16 mouse cellular contexts compared by ENCODE assay signal in the genomic region with DNA sequence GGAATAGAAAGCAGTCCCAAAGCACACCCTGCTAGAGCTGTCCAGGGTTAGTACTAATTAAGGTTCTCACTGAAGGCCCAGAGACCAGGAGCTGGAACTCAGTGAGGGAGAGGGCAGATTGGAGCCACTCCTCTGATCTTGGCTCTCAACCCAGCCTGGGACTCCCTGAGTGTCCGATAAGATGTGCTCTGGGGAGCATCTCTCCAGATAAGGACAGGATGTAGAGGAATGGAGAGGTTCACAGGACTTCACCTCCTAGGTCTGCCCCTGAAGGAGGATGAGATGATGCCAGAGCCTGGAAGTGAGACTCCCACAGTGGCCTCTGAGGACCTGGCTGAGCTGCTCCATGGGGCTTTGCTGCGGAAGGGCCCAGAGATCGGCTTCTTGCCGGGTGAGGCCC. TPM values are rescaled to one million over a fixed set of nuclear protein-coding genes. Genes with fewer than 3 reads are reported as not detected.
DNase-seq lines count a peak whose midpoint lies in the region; ATAC-seq and TF ChIP-seq lines count a peak whose summit lies in the region.
"Had no signal": no experiment of that assay in that cellular context is flagged by ENCODE, and none has a peak within 500 bp of the region (broad histone marks: within the 10 kb centered on the region; RNA-seq: fewer than 3 reads in every experiment).

No protein-coding gene starts in this region.

- peaks cover 26% of the 10 kb centered on the region for H3K27me3 ChIP-seq in heart, postnatal 0 days (ENCODE audit: control insufficient read depth, insufficient read depth, low read length)
- H3K27me3 ChIP-seq in forebrain, embryonic 11.5 days (ENCODE audit: control insufficient read depth, insufficient read depth, low read length): peaks cover 20% of the 10 kb centered on the region
- no peaks in the 10 kb centered on the region for H3K27me3 ChIP-seq in hindbrain, embryonic 14.5 days (ENCODE audit: control insufficient read depth, insufficient read depth, low read length)
- no peaks in the 10 kb centered on the region for H3K27me3 ChIP-seq in midbrain, postnatal 0 days (ENCODE audit: insufficient read depth, low read length)
- H3K27me3 ChIP-seq in kidney, embryonic 16.5 days (ENCODE audit: insufficient read depth, low read length): peaks cover 23% of the 10 kb centered on the region

- no peak overlapping the region for H3K9ac ChIP-seq in heart, postnatal 0 days (replicated peaks; ENCODE audit: low read depth, low read length)
- H3K9ac ChIP-seq in forebrain, embryonic 11.5 days (ENCODE audit: low read length): no peak overlapping the region
- H3K9ac ChIP-seq in hindbrain, embryonic 14.5 days: peak overlapping the region; percentile 78
- H3K9ac ChIP-seq in midbrain, postnatal 0 days (replicated peaks; ENCODE audit: low read length, poor library complexity, severe bottlenecking): peak overlapping the region; percentile 86
- no peak overlapping the region for H3K9ac ChIP-seq in kidney, embryonic 16.5 days (replicated peaks; ENCODE audit: low read length)
- H3K9ac ChIP-seq: heart, embryonic 15.5 days; liver, embryonic 12.5 days had no signal

- WGBS in heart, postnatal 0 days: 14% methylated on average over 4 of the region's 4 CpGs
- 18% methylated on average over 4 of the region's 4 CpGs for WGBS in forebrain, embryonic 11.5 days
- WGBS in hindbrain, embryonic 14.5 days: 25% methylated on average over 4 of the region's 4 CpGs
- WGBS in midbrain, postnatal 0 days: 18% methylated on average over 4 of the region's 4 CpGs
- 29% methylated on average over 4 of the region's 4 CpGs for WGBS in kidney, embryonic 16.5 days

- H3K36me3 ChIP-seq in heart, postnatal 0 days (replicated peaks; ENCODE audit: control insufficient read depth, insufficient read depth, low read length): no peaks in the 10 kb centered on the region
- H3K36me3 ChIP-seq in forebrain, embryonic 11.5 days (ENCODE audit: control insufficient read depth, insufficient read depth, low read length): no peaks in the 10 kb centered on the region
- peaks cover 37% of the 10 kb centered on the region for H3K36me3 ChIP-seq in hindbrain, embryonic 14.5 days (replicated peaks; ENCODE audit: control insufficient read depth, insufficient read depth)
- peaks cover 17% of the 10 kb centered on the region for H3K36me3 ChIP-seq in midbrain, postnatal 0 days (ENCODE audit: insufficient read depth, low read length)
- no peaks in the 10 kb centered on the region for H3K36me3 ChIP-seq in kidney, embryonic 16.5 days (ENCODE audit: insufficient read depth, low read length)
- H3K36me3 ChIP-seq: heart, embryonic 15.5 days; liver, embryonic 12.5 days had no signal

- TF ChIP-seq CTCF in heart, postnatal 0 days (IDR thresholded peaks at IDR 0.05; ENCODE audit: low read depth): no peak
- TF ChIP-seq CTCF in midbrain, postnatal 0 days (IDR thresholded peaks at IDR 0.05): no peak

- no peaks in the 10 kb centered on the region for H3K9me3 ChIP-seq in heart, postnatal 0 days (replicated peaks; ENCODE audit: control insufficient read depth, low read length)
- H3K9me3 ChIP-seq in forebrain, embryonic 11.5 days (ENCODE audit: control insufficient read depth, low read length): no peaks in the 10 kb centered on the region
- H3K9me3 ChIP-seq in hindbrain, embryonic 14.5 days (ENCODE audit: control insufficient read depth, low read length): no peaks in the 10 kb centered on the region
- H3K9me3 ChIP-seq in midbrain, postnatal 0 days (ENCODE audit: low read length): no peaks in the 10 kb centered on the region
- H3K9me3 ChIP-seq in kidney, embryonic 16.5 days (ENCODE audit: low read length): no peaks in the 10 kb centered on the region
- H3K9me3 ChIP-seq: heart, embryonic 15.5 days; liver, embryonic 12.5 days had no signal

- DNase-seq in heart, postnatal 0 days (ENCODE audit: low spot score): no peak
- DNase-seq in heart, adult 9 months (ENCODE audit: low spot score in 2 of 2): no peak
- DNase-seq in forebrain, embryonic 11.5 days (ENCODE audit: low spot score): no peak
- DNase-seq in hindbrain, embryonic 14.5 days (ENCODE audit: low spot score): no peak
- DNase-seq in midbrain, postnatal 0 days (ENCODE audit: low spot score): no peak
- DNase-seq in retina, postnatal 1 day: no peak
- no peak for DNase-seq in ovary, adult 18-20 months (ENCODE audit: low spot score)
- DNase-seq: adrenal gland, postnatal 25 days; gastrocnemius, postnatal 36 days; lung, postnatal 36 days; thymus, adult 2 months had no signal

- H3K4me2 ChIP-seq in heart, postnatal 0 days (ENCODE audit: low read depth, low read length): peak overlapping the region; percentile 87; the same call in 1 of the 2 replicates
- H3K4me2 ChIP-seq in forebrain, embryonic 11.5 days (ENCODE audit: low read depth, low read length, severe bottlenecking): peak overlapping the region; percentile 26; the same call in 1 of the 2 replicates
- H3K4me2 ChIP-seq in hindbrain, embryonic 14.5 days (replicated peaks): peak overlapping the region; percentile 94
- peak overlapping the region; percentile 95 for H3K4me2 ChIP-seq in midbrain, postnatal 0 days (ENCODE audit: low read depth, low read length, poor library complexity, severe bottlenecking)
- H3K4me2 ChIP-seq in kidney, embryonic 16.5 days (replicated peaks; ENCODE audit: low read depth, low read length): no peak overlapping the region
- H3K4me2 ChIP-seq: liver, embryonic 12.5 days had no signal

- no peak for ATAC-seq in heart, postnatal 0 days (ENCODE audit: insufficient read depth, low read depth)
- ATAC-seq in forebrain, embryonic 11.5 days (replicated peaks; ENCODE audit: low FRiP score): no peak
- ATAC-seq in hindbrain, embryonic 14.5 days (ENCODE audit: low FRiP score): no peak
- ATAC-seq in midbrain, postnatal 0 days (ENCODE audit: low FRiP score): no peak
- no peak for ATAC-seq in kidney, embryonic 16.5 days (ENCODE audit: low FRiP score, low TSS enrichment)
- ATAC-seq: intestine, embryonic 16.5 days; liver, embryonic 12.5 days had no signal

- H3K4me3 ChIP-seq in heart, postnatal 0 days (ENCODE audit: low read depth, low read length): no peak overlapping the region
- H3K4me3 ChIP-seq in forebrain, embryonic 11.5 days (ENCODE audit: low read depth, low read length): peak overlapping the region; percentile 3; the same call in 1 of the 2 replicates
- peak overlapping the region; percentile 56 for H3K4me3 ChIP-seq in hindbrain, embryonic 14.5 days (replicated peaks; ENCODE audit: low read length)
- H3K4me3 ChIP-seq in midbrain, postnatal 0 days (ENCODE audit: low read depth, low read length): peak overlapping the region; percentile 63
- H3K4me3 ChIP-seq in kidney, embryonic 16.5 days (ENCODE audit: low read length): no peak overlapping the region
- H3K4me3 ChIP-seq: heart, embryonic 15.5 days; liver, embryonic 12.5 days; myocyte had no signal

- H3K4me1 ChIP-seq in heart, postnatal 0 days (ENCODE audit: control insufficient read depth, insufficient read depth): peaks cover 15% of the 10 kb centered on the region
- H3K4me1 ChIP-seq in forebrain, embryonic 11.5 days (replicated peaks; ENCODE audit: control insufficient read depth, insufficient read depth, low read length): peaks cover 7% of the 10 kb centered on the region; the same call in 1 of the 2 replicates
- H3K4me1 ChIP-seq in hindbrain, embryonic 14.5 days (replicated peaks; ENCODE audit: control insufficient read depth, insufficient read depth, low read length): peaks cover 41% of the 10 kb centered on the region
- H3K4me1 ChIP-seq in midbrain, postnatal 0 days (ENCODE audit: insufficient read depth, low read length): peaks cover 19% of the 10 kb centered on the region
- peaks cover 8% of the 10 kb centered on the region for H3K4me1 ChIP-seq in kidney, embryonic 16.5 days (ENCODE audit: insufficient read depth, low read length)

- TF ChIP-seq EP300 in heart, postnatal 0 days (IDR thresholded peaks at IDR 0.05; ENCODE audit: low read depth): no peak

- no peak overlapping the region for H3K27ac ChIP-seq in heart, postnatal 0 days (ENCODE audit: low read depth)
- H3K27ac ChIP-seq in forebrain, embryonic 11.5 days (ENCODE audit: low read depth, low read length): no peak overlapping the region
- peak overlapping the region; percentile 94 for H3K27ac ChIP-seq in hindbrain, embryonic 14.5 days
- H3K27ac ChIP-seq in midbrain, postnatal 0 days (ENCODE audit: low read depth, low read length): no peak overlapping the region
- H3K27ac ChIP-seq in kidney, embryonic 16.5 days (ENCODE audit: low read length): no peak overlapping the region
- H3K27ac ChIP-seq: heart, embryonic 15.5 days; liver, embryonic 12.5 days had no signal

RNA-seq across cellular contexts. Expression of a gene that starts 1.4 kb away (rescaled TPM):
- 8.7 and 14.2 TPM in 2 replicates for total RNA-seq in heart, postnatal 0 days (2014; rRNA removed; ENCODE audit: low replicate concordance)
- polyA plus RNA-seq in heart, postnatal 0 days (2015; fragmentation: Nextera tagmentation; extraction: Ambion mirVana): 1.5 and 1.7 TPM in 2 replicates
- polyA plus RNA-seq in forebrain, embryonic 11.5 days (2014; fragmentation: Nextera tagmentation; extraction: Ambion mirVana): 6.3 and 6.7 TPM in 2 replicates
- 68.9 and 70.1 TPM in 2 replicates for polyA plus RNA-seq in hindbrain, embryonic 14.5 days (2014; fragmentation: Nextera tagmentation; extraction: Ambion mirVana)
- 235 and 283 TPM in 2 replicates for total RNA-seq in midbrain, postnatal 0 days (2014; rRNA removed)
- polyA plus RNA-seq in midbrain, postnatal 0 days (2015; fragmentation: Nextera tagmentation; extraction: Ambion mirVana): 66.2 and 72.8 TPM in 2 replicates
- 0.86 and 1.6 TPM in 2 replicates for polyA plus RNA-seq in kidney, embryonic 16.5 days (2015; fragmentation: Nextera tagmentation; extraction: Ambion mirVana)

RNA-seq across cellular contexts. Expression of a gene that starts 2.4 kb away (rescaled TPM):
- 0.23 TPM in 1 of 2 replicates, not detected in the other for total RNA-seq in heart, postnatal 0 days (2014; rRNA removed; ENCODE audit: low replicate concordance)
- polyA plus RNA-seq in heart, postnatal 0 days (2015; fragmentation: Nextera tagmentation; extraction: Ambion mirVana): not detected in 2 replicates
- 0.25 and 0.40 TPM in 2 replicates for polyA plus RNA-seq in forebrain, embryonic 11.5 days (2014; fragmentation: Nextera tagmentation; extraction: Ambion mirVana)
- polyA plus RNA-seq in hindbrain, embryonic 14.5 days (2014; fragmentation: Nextera tagmentation; extraction: Ambion mirVana): 8.0 and 10.9 TPM in 2 replicates
- total RNA-seq in midbrain, postnatal 0 days (2014; rRNA removed): 32.3 and 44.5 TPM in 2 replicates
- 16.2 and 17.6 TPM in 2 replicates for polyA plus RNA-seq in midbrain, postnatal 0 days (2015; fragmentation: Nextera tagmentation; extraction: Ambion mirVana)
- polyA plus RNA-seq in kidney, embryonic 16.5 days (2015; fragmentation: Nextera tagmentation; extraction: Ambion mirVana): 0.12 and 0.24 TPM in 2 replicates
- total RNA-seq: gastrocnemius, postnatal 36 days had no signal
- polyA plus RNA-seq: liver, embryonic 12.5 days had no signal

RNA-seq across cellular contexts. Expression of a gene that starts 23.1 kb away (rescaled TPM):
- 6.8 and 8.2 TPM in 2 replicates for total RNA-seq in heart, postnatal 0 days (2014; rRNA removed; ENCODE audit: low replicate concordance)
- 11.2 TPM in 2 replicates for polyA plus RNA-seq in heart, postnatal 0 days (2015; fragmentation: Nextera tagmentation; extraction: Ambion mirVana)
- polyA plus RNA-seq in forebrain, embryonic 11.5 days (2014; fragmentation: Nextera tagmentation; extraction: Ambion mirVana): 26.5 and 28.8 TPM in 2 replicates
- 102 and 104 TPM in 2 replicates for polyA plus RNA-seq in hindbrain, embryonic 14.5 days (2014; fragmentation: Nextera tagmentation; extraction: Ambion mirVana)
- 129 and 150 TPM in 2 replicates for total RNA-seq in midbrain, postnatal 0 days (2014; rRNA removed)
- 166 and 167 TPM in 2 replicates for polyA plus RNA-seq in midbrain, postnatal 0 days (2015; fragmentation: Nextera tagmentation; extraction: Ambion mirVana)
- 16.5 and 17.7 TPM in 2 replicates for polyA plus RNA-seq in kidney, embryonic 16.5 days (2015; fragmentation: Nextera tagmentation; extraction: Ambion mirVana)

RNA-seq across cellular contexts. Expression of a gene that starts 24.0 kb away (rescaled TPM):
- 135 and 150 TPM in 2 replicates for total RNA-seq in heart, postnatal 0 days (2014; rRNA removed; ENCODE audit: low replicate concordance)
- 64.0 and 67.5 TPM in 2 replicates for polyA plus RNA-seq in heart, postnatal 0 days (2015; fragmentation: Nextera tagmentation; extraction: Ambion mirVana)
- polyA plus RNA-seq in forebrain, embryonic 11.5 days (2014; fragmentation: Nextera tagmentation; extraction: Ambion mirVana): 68.0 and 78.7 TPM in 2 replicates
- polyA plus RNA-seq in hindbrain, embryonic 14.5 days (2014; fragmentation: Nextera tagmentation; extraction: Ambion mirVana): 110 and 118 TPM in 2 replicates
- 193 and 244 TPM in 2 replicates for total RNA-seq in midbrain, postnatal 0 days (2014; rRNA removed)
- polyA plus RNA-seq in midbrain, postnatal 0 days (2015; fragmentation: Nextera tagmentation; extraction: Ambion mirVana): 142 and 157 TPM in 2 replicates
- polyA plus RNA-seq in kidney, embryonic 16.5 days (2015; fragmentation: Nextera tagmentation; extraction: Ambion mirVana): 135 and 137 TPM in 2 replicates

RNA-seq across cellular contexts. Expression of a gene that starts 24.2 kb away (rescaled TPM):
- total RNA-seq in heart, postnatal 0 days (2014; rRNA removed; ENCODE audit: low replicate concordance): 1.8 TPM in 1 of 2 replicates, not detected in the other
- polyA plus RNA-seq in heart, postnatal 0 days (2015; fragmentation: Nextera tagmentation; extraction: Ambion mirVana): 1.2 and 1.5 TPM in 2 replicates
- polyA plus RNA-seq in forebrain, embryonic 11.5 days (2014; fragmentation: Nextera tagmentation; extraction: Ambion mirVana): 0.88 and 1.4 TPM in 2 replicates
- 0.98 and 1.0 TPM in 2 replicates for polyA plus RNA-seq in hindbrain, embryonic 14.5 days (2014; fragmentation: Nextera tagmentation; extraction: Ambion mirVana)
- total RNA-seq in midbrain, postnatal 0 days (2014; rRNA removed): not detected in 2 replicates
- 0.72 and 0.79 TPM in 2 replicates for polyA plus RNA-seq in midbrain, postnatal 0 days (2015; fragmentation: Nextera tagmentation; extraction: Ambion mirVana)
- polyA plus RNA-seq in kidney, embryonic 16.5 days (2015; fragmentation: Nextera tagmentation; extraction: Ambion mirVana): 1.6 and 2.1 TPM in 2 replicates

Comparison
In these comparisons a context has a peak if more than half of its experiments do, and no peak if none do; other contexts are left out.
1. H3K4me3 ChIP-seq: peak in forebrain, embryonic 11.5 days (single experiment), hindbrain, embryonic 14.5 days (single experiment) and midbrain, postnatal 0 days (single experiment); none in heart, postnatal 0 days (single experiment) and kidney, embryonic 16.5 days (single experiment).
2. H3K9ac ChIP-seq: peak in hindbrain, embryonic 14.5 days (single experiment) and midbrain, postnatal 0 days (single experiment); none in heart, postnatal 0 days (single experiment), forebrain, embryonic 11.5 days (single experiment) and kidney, embryonic 16.5 days (single experiment).